Mouse (Mus musculus) E14TG2a.4 (cell line): ENCODE results near the gene Dhcr24.

Experiments used
- H3K27me3 ChIP-seq: 2 replicates; pipeline ENCODE4 v1.6.1; 2014; ENCODE audit warnings: low read length, control low read depth; ENCODE audit not compliant: insufficient read depth
- H3K36me3 ChIP-seq: 2 replicates; pipeline ENCODE4 v1.6.1; 2014; ENCODE audit warnings: low read length, control low read depth; ENCODE audit not compliant: insufficient read depth
- H3K4me1 ChIP-seq: replicated peaks from 2 replicates; pipeline ENCODE4 v1.6.1; 2014; ENCODE audit warnings: low read depth, low read length, control low read depth
- H3K4me3 ChIP-seq: replicated peaks from 2 replicates; pipeline ENCODE4 v1.5.1; 2014; ENCODE audit warnings: mild to moderate bottlenecking, low read length
- H3K9me3 ChIP-seq: 2 replicates; pipeline ENCODE4 v1.6.1; 2014; ENCODE audit warnings: low read length, control low read depth
- CTCF ChIP-seq: conservative IDR thresholded peaks from 2 replicates; pipeline ENCODE4 v1.5.1; 2014; ENCODE audit warnings: low read length
- NANOG ChIP-seq: IDR thresholded peaks from 2 replicates; pipeline ENCODE4 v1.6.1; 2014; ENCODE audit warnings: borderline replicate concordance, low read length, mixed read lengths
- POU5F1 ChIP-seq: IDR thresholded peaks from 2 replicates; pipeline ENCODE4 v1.6.1; 2014; ENCODE audit warnings: low read length, borderline replicate concordance

The Dhcr24 gene

DNA sequence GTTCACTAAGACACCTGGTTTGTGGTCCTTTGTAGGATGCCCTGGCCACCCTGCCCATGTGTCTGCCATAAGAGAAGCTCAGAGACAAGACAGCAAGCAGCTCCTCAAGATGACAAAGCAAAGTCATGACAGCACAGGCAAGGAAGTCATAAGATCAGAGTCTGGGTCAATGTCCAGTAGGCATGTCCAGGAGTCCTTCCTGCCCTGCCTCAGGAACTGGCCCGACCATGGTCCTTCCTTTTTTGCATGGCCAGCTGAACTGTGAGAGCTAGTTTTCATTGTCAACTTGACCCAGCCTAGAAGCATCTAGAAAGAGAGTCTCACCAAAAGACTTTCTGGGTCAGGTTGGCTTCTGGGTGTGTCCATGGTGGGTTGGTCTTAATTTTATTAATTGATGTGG, 47.1 kb downstream of the Dhcr24 start:
- Histone ChIP-seq H3K36me3 (no peaks in the 10 kb centered on the region), H3K4me1 (peaks cover 6% of the 10 kb centered on the region), H3K4me3 (no peak overlapping the region), H3K9me3 (no peaks in the 10 kb centered on the region), H3K27me3 (no peaks in the 10 kb centered on the region)
- TF ChIP-seq POU5F1 (no peak), NANOG (no peak), CTCF (no peak)

DNA sequence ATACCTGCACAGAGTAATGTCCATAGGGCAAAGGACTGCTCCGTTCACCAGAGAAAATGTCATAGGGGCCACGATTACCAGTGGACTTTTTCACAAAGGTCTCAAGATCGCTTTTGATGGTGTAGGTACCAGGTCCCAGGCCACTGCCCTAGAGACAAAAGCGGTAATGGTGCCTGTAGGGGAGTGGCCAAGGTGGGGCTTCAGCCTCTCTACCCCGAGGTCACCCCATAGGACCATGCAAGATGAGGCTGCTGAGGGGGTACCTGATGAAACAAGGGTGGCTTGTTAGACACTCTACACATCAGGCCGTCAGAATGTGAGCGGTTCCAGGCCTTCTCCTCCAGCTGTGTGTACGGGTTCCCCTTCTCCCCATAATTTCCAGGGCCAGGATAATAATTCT, 52.3 kb downstream of the Dhcr24 start:
- TF ChIP-seq NANOG (no peak), POU5F1 (no peak), CTCF (no peak)
- peaks cover 56% of the 10 kb centered on the region for H3K4me1 ChIP-seq
- H3K27me3 ChIP-seq: no peaks in the 10 kb centered on the region
- H3K9me3 ChIP-seq: no peaks in the 10 kb centered on the region
- H3K36me3 ChIP-seq: no peaks in the 10 kb centered on the region
- peak overlapping the region; percentile 5 for H3K4me3 ChIP-seq

DNA sequence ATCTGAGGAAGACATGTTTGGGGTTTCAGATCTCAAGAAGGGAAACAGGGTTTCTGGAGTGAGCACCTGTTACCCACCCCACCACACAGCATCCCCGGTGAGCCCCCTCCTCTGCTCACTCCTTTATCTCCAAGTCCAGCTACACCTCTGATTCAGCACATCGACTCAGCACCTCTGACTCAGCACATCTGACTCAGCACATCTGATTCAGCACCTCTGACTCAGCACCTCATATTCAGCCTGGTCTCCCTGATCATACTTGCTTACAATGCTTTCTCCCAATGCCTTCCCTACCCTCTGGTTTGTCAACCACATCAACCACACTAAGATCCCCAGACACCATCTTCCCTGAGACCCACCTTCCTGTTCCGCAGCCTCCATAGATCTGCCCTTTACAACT, 52.7 kb downstream of the Dhcr24 start:
- TF ChIP-seq POU5F1 (no peak), CTCF (no peak), NANOG (no peak)
- H3K9me3 ChIP-seq: no peaks in the 10 kb centered on the region
- peaks cover 56% of the 10 kb centered on the region for H3K4me1 ChIP-seq
- no peaks in the 10 kb centered on the region for H3K27me3 ChIP-seq
- H3K4me3 ChIP-seq: peak overlapping the region; percentile 5
- H3K36me3 ChIP-seq: no peaks in the 10 kb centered on the region

DNA sequence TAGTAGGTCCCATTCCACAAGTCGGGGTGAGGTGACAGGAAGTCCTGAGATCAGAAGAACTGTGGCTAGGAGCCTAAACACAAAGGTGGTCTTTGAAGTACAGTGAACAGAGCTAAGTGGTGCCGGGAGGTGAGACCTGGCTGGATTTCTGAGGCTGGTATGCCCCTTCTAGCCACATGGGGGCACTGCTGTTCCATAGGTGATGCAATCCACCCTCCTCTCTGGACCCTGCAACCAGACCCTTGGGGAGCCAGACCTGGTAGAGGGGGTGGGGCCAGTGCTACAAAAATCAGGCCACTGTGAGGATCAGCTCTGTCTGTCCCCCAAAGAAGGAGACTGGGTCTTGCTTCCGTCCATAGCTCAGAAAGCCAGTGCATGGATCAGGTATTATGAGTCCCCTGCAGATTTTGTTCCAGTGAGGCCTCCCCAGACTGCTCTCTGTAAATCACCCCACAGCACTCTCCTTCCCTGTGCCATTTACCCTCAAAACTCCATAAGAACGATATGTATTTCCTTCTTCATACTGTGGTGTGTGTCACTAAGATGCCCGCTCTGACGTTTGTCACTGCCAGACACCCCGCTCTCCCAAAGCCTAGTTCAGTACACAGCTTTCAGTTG, 53.5 kb downstream of the Dhcr24 start:
- Histone ChIP-seq H3K36me3 (no peaks in the 10 kb centered on the region), H3K9me3 (no peaks in the 10 kb centered on the region), H3K27me3 (no peaks in the 10 kb centered on the region)

DNA sequence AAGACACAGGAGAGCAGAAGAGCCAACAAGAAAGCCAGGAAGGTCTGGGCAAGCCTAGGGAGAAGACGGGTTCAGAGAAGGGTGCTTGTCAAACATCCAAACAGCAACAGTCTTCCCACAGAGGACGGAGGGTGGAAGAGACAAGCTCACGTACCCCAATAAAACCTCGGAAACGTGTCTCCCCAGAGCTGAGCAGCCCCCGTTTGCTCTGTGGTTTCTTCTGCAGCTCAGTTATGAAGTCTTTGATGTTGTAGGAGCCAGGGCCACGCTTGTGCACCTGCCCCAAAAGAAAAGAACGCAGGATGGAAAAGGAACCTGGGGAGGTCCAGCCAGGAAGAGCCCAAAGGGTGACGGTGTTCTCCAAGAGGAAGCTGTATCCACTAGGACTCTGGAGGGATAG, 54.0 kb downstream of the Dhcr24 start:
- Histone ChIP-seq H3K36me3 (no peaks in the 10 kb centered on the region), H3K27me3 (no peaks in the 10 kb centered on the region), H3K4me1 (peaks cover 56% of the 10 kb centered on the region), H3K9me3 (no peaks in the 10 kb centered on the region), H3K4me3 (peak overlapping the region; percentile 61; the same call in 1 of the 2 replicates)
- TF ChIP-seq NANOG (no peak), CTCF (no peak), POU5F1 (no peak)

More for the DNA sequence above, 53.5 kb downstream of the Dhcr24 start:
- H3K4me1 ChIP-seq: peaks cover 56% of the 10 kb centered on the region
- H3K4me3 ChIP-seq: peak overlapping the region; percentile 61; the same call in 1 of the 2 replicates
- peak; percentile 92 for TF ChIP-seq CTCF
- no peak for TF ChIP-seq NANOG

DNA sequence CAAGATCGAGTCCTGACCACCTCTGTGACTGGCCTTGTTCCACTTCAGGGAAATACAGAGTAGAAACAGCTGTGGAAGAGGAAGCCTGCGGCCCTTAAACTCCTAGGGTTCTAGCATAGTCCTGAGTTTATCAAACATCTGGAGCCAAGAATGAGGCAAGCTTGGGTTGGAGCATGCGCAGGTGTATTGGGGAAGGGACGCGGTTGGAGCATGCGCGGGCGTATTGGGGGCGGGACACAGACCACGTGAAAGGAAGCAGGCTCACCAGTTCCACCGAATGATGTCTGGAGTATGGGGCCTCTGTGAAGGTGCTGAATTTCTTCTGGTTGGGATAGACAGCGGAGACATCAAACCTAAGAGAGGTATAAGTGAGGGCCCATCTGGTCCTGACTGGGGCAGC, 54.8 kb downstream of the Dhcr24 start:
- TF ChIP-seq NANOG: no peak
- TF ChIP-seq CTCF: no peak
- no peak for TF ChIP-seq POU5F1
- Histone ChIP-seq H3K27me3 (no peaks in the 10 kb centered on the region), H3K36me3 (no peaks in the 10 kb centered on the region), H3K9me3 (no peaks in the 10 kb centered on the region), H3K4me1 (peaks cover 60% of the 10 kb centered on the region), H3K4me3 (peak overlapping the region; percentile 61)

DNA sequence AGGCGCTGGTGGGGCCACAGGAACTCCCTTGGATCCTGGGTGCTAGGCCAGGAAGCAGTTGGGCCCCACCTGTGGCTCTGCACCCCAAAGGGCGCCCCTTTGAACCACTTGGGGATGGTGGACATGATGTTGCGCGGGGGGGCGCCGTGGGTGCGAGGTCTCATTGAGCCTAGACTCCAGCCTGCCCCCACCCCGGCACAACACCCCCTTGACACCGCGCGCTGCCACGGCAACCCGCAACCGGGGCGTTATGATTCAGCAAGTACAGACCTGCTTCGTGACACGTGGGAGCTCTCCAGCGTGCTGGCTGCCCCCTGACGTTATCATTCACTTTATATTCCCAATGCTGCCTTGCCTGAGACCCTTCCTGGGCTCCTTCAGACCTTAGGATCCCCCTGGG, 56.2 kb downstream of the Dhcr24 start, which contains the start of gene Lexm:
Gene Lexm (minus strand): TSS at position 186 of the 400 bp plus-strand sequence.
- Histone ChIP-seq H3K27me3 (peaks cover 7% of the 10 kb centered on the region), H3K9me3 (no peaks in the 10 kb centered on the region), H3K36me3 (no peaks in the 10 kb centered on the region), H3K4me1 (peaks cover 67% of the 10 kb centered on the region), H3K4me3 (peak within 1 kb of the TSS; percentile 74)
- TF ChIP-seq NANOG (no peak), POU5F1 (no peak), CTCF (no peak)

DNA sequence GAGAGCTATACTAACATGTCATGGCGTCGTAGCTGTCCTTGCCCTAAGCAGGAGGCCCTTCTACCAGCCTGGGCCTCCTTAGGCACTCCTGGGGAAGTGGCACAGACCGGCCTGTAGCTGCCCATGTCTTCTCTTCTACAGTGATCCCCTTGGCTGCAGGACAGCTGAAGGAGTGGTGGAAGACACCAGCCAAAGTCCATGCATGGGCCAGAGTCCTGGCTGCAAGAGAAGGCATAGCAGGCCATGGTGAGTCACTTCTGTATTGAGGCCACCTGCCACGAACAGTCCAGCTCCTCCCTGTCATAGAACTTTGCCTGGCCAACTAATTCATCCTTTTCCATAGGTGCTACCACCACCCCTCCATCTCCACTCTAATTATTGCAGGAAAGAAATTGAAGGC, 58.1 kb downstream of the Dhcr24 start:
- H3K4me1 ChIP-seq: peaks cover 66% of the 10 kb centered on the region
- H3K9me3 ChIP-seq: no peaks in the 10 kb centered on the region
- TF ChIP-seq NANOG (no peak), CTCF (no peak), POU5F1 (no peak)
- peaks cover 25% of the 10 kb centered on the region for H3K27me3 ChIP-seq
- no peaks in the 10 kb centered on the region for H3K36me3 ChIP-seq
- no peak overlapping the region for H3K4me3 ChIP-seq

DNA sequence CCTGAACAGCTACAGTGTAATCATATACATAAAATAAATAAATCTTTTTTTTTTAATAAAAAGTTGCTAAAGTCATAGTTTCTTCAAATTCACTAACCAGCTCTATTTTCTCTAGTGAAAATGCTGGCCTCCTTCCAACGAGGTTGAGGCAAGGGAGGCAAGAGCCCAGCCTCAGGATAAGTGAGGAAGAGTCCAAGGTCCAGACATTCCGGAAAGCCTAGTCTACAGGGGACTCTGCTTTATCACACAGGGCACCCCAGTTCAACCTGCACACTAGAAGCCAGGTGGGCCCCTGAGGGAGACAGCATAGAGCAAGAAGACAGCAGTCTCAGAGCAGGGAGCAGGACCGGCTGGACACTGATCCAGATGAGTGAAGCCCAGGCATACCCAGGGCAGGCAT, 60.6 kb downstream of the Dhcr24 start:
- Histone ChIP-seq H3K9me3 (no peaks in the 10 kb centered on the region), H3K36me3 (no peaks in the 10 kb centered on the region), H3K4me3 (no peak overlapping the region), H3K4me1 (peaks cover 52% of the 10 kb centered on the region), H3K27me3 (peaks cover 46% of the 10 kb centered on the region)
- TF ChIP-seq POU5F1: no peak
- no peak for TF ChIP-seq CTCF
- TF ChIP-seq NANOG: no peak
